Mouse (Mus musculus): ENCODE measurements around the gene Tpra1.

DNA sequence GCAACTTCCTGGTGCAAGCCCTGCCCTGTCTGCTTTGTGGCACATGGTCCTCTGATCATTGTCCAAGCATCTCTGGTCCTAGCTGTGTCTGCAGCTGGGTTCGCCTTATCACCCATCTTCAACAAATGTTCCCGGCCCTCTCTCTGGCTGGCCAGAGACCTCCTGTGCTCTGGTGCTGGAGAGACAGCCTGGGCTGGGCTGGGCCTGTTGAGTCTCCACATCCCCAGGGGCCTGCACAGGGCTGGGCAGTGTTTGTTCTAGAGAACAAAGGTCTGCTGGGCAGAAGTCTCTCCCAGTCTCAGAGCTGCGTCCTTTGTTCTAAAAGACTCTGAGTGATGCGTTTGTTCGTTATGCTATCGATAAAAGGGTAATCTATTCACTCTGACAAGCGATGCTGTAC is 28.0 kb downstream of the Tpra1 start:
- no peak for TF ChIP-seq CTCF (IDR thresholded peaks at IDR 0.05; ENCODE audit: low read depth)
- no peak for TF ChIP-seq EP300 (IDR thresholded peaks at IDR 0.05; ENCODE audit: low read depth)
